Mouse (Mus musculus): ENCODE measurements around the gene Uts2r.

GRCm38 (mm10) chr11:121129616-121130015 is 30.5 kb upstream of the Uts2r start:
- TF ChIP-seq CTCF (IDR thresholded peaks at IDR 0.05; ENCODE audit: low read depth) (no peak), EP300 (IDR thresholded peaks at IDR 0.05; ENCODE audit: low read depth) (no peak)

All from liver, embryonic 14.5 days (tissue).